Mouse (Mus musculus) heart, embryonic 16.5 days (tissue): ENCODE measurements at regions not wholly inside any gene's neighbourhood (a gene's known extent, or its start where the extent isn't known, plus 50 kb on each side); places are given as distances from the start of the nearest gene placed in this dataset.

Source experiments
- ATAC-seq: fragments of 200-750 bp; cut with Nextera tagmentation; replicated peaks from 2 replicates; pipeline ENCODE4 v1.8.0; 2017; ENCODE audit warnings: moderate number of reproducible peaks; ENCODE audit not compliant: insufficient read depth, low FRiP score; ENCODE audit errors: extremely low read depth
- H3K27ac ChIP-seq: fragments of 300-500 bp; sonication (generic); 2 replicates; pipeline ENCODE4 v1.5.1; 2014; ENCODE audit warnings: mild to moderate bottlenecking, low read length, control low read depth, moderate library complexity
- H3K27me3 ChIP-seq: fragments of 300-500 bp; sonication (generic); 2 replicates; pipeline ENCODE4 v1.6.1; 2014; ENCODE audit warnings: low read length, mixed read lengths; ENCODE audit not compliant: control insufficient read depth, insufficient read depth
- H3K36me3 ChIP-seq: fragments of 300-500 bp; sonication (generic); 2 replicates; pipeline ENCODE4 v1.6.1; 2014; ENCODE audit not compliant: control insufficient read depth, insufficient read depth
- H3K4me1 ChIP-seq: fragments of 300-500 bp; sonication (generic); 2 replicates; pipeline ENCODE4 v1.6.1; 2014; ENCODE audit warnings: low read length, mixed read lengths; ENCODE audit not compliant: control insufficient read depth, insufficient read depth
- H3K4me2 ChIP-seq: fragments of 300-500 bp; sonication (generic); 2 replicates; pipeline ENCODE4 v1.6.1; 2014; ENCODE audit warnings: low read depth, mild to moderate bottlenecking, control low read depth, low read length
- H3K4me3 ChIP-seq: fragments of 300-500 bp; sonication (generic); 2 replicates; pipeline ENCODE4 v1.5.1; 2014; ENCODE audit warnings: mild to moderate bottlenecking, control low read depth, low read length
- H3K9ac ChIP-seq: fragments of 300-500 bp; sonication (generic); 2 replicates; pipeline ENCODE4 v1.6.1; 2014; ENCODE audit warnings: low read length, control low read depth
- H3K9me3 ChIP-seq: fragments of 300-500 bp; sonication (generic); replicated peaks from 2 replicates; pipeline ENCODE4 v1.6.1; 2016; ENCODE audit warnings: low read length; ENCODE audit not compliant: control insufficient read depth
- WGBS: fragments of 180-500 bp; shearing (Covaris S2); extraction: QIAGEN DNeasy Blood & Tissue Kit; methylation state at CpG from one replicate; pipeline ENCODE4 v1.1.7; 2014; 5-methylcytosine and 5-hydroxymethylcytosine counted together

DNA sequence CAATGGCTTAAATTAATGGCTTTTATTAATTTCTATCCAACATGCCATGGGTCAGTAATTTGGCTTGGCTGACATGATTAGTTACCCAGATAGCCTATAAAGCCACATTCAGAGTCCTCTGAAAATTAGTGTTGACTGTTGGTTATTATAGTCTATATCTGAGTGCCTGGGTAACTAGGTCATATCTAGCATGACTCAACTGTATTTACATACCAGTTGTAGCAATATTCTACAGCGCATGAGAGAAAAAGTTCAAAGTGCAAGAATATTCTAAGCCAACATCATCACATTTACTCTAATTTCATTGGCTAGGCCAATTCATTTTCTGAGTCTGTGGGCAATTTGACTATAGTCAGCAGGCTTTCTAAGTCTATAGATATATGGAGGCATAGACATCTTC lies 496.7 kb upstream of the Tenm4 start:
- Histone ChIP-seq H3K9me3 (no peaks in the 10 kb centered on the region), H3K27me3 (no peaks in the 10 kb centered on the region), H3K36me3 (no peaks in the 10 kb centered on the region), H3K27ac (no peak overlapping the region), H3K9ac (no peak overlapping the region), H3K4me3 (no peak overlapping the region), H3K4me2 (no peak overlapping the region), H3K4me1 (no peaks in the 10 kb centered on the region)
- ATAC-seq = no peak
- 82% methylated on average over 1 of the region's 1 CpGs for whole genome bisulfite sequencing

DNA sequence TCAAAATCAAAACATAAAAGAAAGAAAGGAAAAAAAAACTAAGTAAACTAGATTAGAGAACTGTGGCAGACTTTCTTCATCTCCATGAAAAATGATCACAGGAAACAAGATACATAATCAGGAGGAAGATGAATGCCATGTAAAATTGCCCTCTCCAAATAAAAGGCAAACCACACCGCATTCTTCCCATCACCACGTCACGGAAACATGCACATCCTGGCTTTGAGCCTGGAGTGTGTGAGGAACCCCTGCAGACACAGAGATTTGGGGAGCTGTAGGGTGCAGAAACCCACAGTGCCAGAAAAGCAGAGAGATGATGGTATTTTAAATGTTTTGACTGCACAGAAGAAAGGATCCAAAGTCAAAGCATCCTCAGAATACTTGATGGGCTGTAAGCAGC lies 488.5 kb upstream of the Tenm4 start:
- Histone ChIP-seq H3K27ac (no peak overlapping the region), H3K9me3 (no peaks in the 10 kb centered on the region), H3K4me3 (no peak overlapping the region), H3K4me2 (no peak overlapping the region), H3K27me3 (no peaks in the 10 kb centered on the region), H3K4me1 (0 out of 2 replicates have a peak, but pooled peaks cover 2% of the 10 kb centered on the region), H3K36me3 (no peaks in the 10 kb centered on the region), H3K9ac (no peak overlapping the region)
- WGBS = 43% methylated on average over 3 of the region's 3 CpGs
- no peak for ATAC-seq

DNA sequence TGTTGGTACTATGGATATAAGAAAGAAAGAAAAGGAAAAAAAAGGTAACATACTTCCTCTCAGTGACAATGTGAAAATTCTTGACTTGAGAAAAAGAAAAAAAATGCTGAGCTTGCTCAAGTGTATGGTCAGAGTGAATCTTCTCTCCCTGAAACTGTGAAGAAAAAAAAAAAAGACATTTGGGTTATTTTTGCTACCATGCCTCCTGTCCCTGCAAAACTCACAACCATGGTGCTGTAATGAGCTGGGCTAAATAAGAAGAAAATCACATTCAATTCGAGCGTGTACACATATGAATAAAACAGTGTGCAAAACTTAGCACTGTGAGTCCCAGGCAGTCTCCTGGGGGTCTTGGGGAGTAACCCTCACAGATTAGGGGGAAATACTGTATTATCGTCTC lies 483.3 kb upstream of the Tenm4 start:
- ATAC-seq = no peak
- Histone ChIP-seq H3K9ac (no peak overlapping the region), H3K36me3 (no peaks in the 10 kb centered on the region), H3K4me3 (no peak overlapping the region), H3K9me3 (no peaks in the 10 kb centered on the region), H3K4me2 (no peak overlapping the region), H3K4me1 (peaks cover 6% of the 10 kb centered on the region), H3K27ac (no peak overlapping the region), H3K27me3 (no peaks in the 10 kb centered on the region)
- 80% methylated on average over 3 of the region's 3 CpGs for whole genome bisulfite sequencing

DNA sequence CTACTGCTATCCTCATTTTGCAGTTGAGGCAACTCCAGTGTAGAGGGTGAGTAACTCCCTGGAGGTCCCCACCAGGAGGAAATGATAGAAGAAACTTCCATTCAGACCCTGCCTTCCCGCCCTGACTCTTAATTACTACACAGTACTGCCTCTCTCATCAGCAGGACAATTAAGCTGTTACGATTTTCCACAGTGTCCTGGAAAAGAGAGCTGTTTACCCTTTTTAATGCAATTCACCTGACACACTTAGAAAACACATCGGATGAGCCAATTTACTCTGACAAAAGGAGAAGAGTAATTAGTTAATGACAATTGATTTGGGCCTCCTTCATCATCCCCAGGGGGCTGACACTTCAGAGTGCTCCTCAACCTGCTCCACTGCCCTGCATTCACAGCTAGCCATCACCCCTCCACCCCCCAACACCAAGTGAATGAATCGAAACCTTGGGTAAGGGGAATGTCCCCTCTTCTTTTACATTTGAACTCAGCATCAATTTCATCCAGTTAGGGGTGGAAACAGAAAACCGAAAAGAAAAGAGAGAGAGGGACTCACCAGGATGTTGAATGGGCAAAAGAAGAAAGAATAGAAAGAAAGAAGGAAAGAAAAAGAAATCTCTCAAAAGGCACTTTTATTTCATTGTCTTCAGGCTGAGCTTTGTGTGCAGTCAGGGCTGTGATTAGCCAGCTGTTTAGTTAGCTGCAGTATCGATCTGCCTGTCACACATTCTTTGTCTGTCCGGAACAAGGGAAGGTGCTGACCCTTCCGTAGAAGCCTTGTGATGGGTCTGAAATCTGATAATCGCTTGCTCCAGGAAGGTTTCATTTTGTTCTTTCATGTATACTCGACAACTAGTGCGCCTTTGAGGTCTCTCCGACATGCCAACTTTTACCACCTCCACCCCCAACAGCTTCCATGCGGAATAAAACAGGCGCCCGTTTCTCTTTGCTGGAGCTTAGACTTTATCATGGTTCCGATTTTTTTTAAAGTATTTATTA lies 482.6 kb upstream of the Tenm4 start:
- Histone ChIP-seq H3K27me3 (no peaks in the 10 kb centered on the region), H3K4me3 (peak overlapping the region; percentile 41), H3K4me2 (peak overlapping the region; percentile 63), H3K9ac (peak overlapping the region; percentile 38; the same call in 1 of the 2 replicates), H3K4me1 (peaks cover 6% of the 10 kb centered on the region), H3K36me3 (no peaks in the 10 kb centered on the region), H3K9me3 (no peaks in the 10 kb centered on the region), H3K27ac (no peak overlapping the region)
- 24% methylated on average over 16 of the region's 16 CpGs for WGBS
- no peak for ATAC-seq

DNA sequence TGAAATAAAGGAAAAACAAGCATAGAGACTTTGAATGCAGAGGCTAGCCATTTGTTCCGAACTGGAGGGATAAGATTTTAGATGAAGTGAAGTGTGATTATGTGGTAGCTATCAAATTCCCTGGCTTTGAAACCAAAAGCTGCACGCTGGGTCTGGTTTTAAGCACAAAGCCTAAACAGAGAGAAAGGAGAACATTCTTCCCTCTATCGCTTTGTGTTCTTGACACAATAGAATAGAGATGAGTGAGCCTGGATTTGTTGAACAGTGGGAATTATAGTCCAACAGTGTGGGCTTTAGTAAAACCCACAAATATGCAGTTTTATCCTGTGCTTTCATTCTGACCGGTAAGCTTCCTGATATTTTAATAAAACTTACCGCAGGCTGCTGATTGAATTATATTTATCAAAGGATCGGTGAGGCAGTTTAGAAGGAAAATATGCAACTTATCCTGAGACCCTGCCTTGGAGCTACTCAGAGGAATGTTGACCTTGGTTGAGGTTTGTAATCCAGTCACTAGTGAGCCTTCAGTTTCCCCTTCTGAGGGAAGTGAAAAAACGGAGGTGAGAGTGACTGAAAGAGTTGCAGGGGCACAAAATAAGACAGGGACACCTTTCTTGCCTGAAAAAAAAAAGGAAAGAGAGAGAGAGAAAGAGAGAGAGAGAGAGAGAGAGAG lies 481.7 kb upstream of the Tenm4 start:
- peak overlapping the region; percentile 63 for H3K4me2 ChIP-seq
- H3K27me3 ChIP-seq = no peaks in the 10 kb centered on the region
- no peaks in the 10 kb centered on the region for H3K9me3 ChIP-seq
- H3K4me1 ChIP-seq = peaks cover 6% of the 10 kb centered on the region
- WGBS = 42% methylated on average over 7 of the region's 7 CpGs
- no peak overlapping the region for H3K9ac ChIP-seq
- peak overlapping the region; percentile 41 for H3K4me3 ChIP-seq
- H3K27ac ChIP-seq = no peak overlapping the region
- no peaks in the 10 kb centered on the region for H3K36me3 ChIP-seq
- no peak for ATAC-seq

DNA sequence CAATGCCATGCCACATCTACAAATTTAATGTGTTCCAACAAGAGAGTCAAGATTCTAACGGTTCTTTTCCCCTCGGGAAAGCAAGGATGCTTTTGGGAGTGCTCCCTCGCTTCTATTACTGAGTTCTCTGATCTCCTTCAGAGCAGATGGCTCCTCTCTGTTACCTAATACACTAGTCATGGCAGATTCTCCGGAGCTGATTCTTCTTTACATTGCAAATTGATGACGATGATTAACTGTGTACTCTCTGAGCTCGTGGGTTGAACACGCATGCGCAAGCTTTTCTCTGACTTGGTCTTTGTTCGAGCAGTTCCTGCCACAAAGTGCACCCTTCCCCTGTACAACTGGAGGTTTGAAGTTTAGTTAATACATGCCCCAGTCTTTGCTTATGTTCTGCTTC lies 471.5 kb upstream of the Tenm4 start:
- Histone ChIP-seq H3K9me3 (no peaks in the 10 kb centered on the region), H3K4me2 (no peak overlapping the region), H3K4me1 (no peaks in the 10 kb centered on the region), H3K9ac (no peak overlapping the region), H3K27me3 (no peaks in the 10 kb centered on the region), H3K36me3 (no peaks in the 10 kb centered on the region), H3K4me3 (no peak overlapping the region), H3K27ac (no peak overlapping the region)
- WGBS = 80% methylated on average over 9 of the region's 9 CpGs
- ATAC-seq = no peak

DNA sequence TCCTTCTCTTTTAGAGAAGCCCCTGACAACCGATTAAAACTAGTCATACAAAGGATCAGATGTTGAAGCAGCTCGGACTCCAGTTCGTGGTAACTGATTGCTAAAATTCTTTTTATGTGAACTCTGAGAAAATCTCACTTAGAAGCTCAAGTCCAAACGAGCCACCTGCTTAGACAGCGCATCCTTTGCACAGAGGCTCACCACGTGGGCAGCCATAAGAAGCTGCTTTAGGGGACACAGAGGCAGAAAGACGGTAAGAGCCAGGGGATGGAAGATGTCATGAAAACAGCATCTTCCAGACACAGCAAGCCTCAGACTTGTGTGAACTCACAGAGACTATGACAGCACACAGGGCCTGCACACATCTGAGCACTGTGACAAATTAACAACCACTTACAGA lies 461.0 kb upstream of the Tenm4 start:
- Histone ChIP-seq H3K4me1 (no peaks in the 10 kb centered on the region), H3K4me3 (no peak overlapping the region), H3K9me3 (no peaks in the 10 kb centered on the region), H3K27ac (no peak overlapping the region), H3K36me3 (no peaks in the 10 kb centered on the region), H3K4me2 (no peak overlapping the region), H3K9ac (no peak overlapping the region), H3K27me3 (no peaks in the 10 kb centered on the region)
- WGBS = 65% methylated on average over 7 of the region's 7 CpGs
- no peak for ATAC-seq

DNA sequence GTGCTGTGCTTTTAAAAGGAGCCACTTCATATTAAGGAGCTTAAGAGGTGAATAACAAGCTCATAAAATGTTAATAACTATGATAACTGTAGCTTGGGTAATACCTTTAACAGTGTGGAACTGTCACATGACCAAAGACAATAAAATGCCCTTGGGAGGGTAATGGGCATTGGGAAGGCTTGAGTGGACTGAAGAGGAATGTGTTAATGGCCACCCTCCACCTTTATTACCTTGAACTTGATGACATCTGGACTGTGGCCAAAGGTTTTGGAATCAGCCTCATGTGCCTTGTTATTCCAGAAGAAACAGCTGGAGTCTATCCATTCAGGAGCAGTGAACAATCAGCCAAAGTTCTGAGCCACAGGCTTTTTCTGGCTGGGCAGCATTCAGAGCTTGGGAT lies 451.0 kb upstream of the Tenm4 start:
- no peak overlapping the region for H3K4me2 ChIP-seq
- H3K27ac ChIP-seq = no peak overlapping the region
- no peak for ATAC-seq
- H3K4me3 ChIP-seq = no peak overlapping the region
- no peaks in the 10 kb centered on the region for H3K9me3 ChIP-seq
- H3K36me3 ChIP-seq = no peaks in the 10 kb centered on the region
- no peak overlapping the region for H3K9ac ChIP-seq
- no peaks in the 10 kb centered on the region for H3K27me3 ChIP-seq
- no peaks in the 10 kb centered on the region for H3K4me1 ChIP-seq
